Mouse (Mus musculus) erythroblast, embryonic 14.5 days (primary cell): ENCODE results near the gene Ascc3. TPM values are rescaled to one million over a fixed set of nuclear protein-coding genes. Genes with fewer than 3 reads are reported as not detected.

Experiments used
- H3K27me3 ChIP-seq: 2 replicates; pipeline ENCODE4 v1.6.1; 2012; ENCODE audit warnings: inconsistent platforms; ENCODE audit not compliant: control insufficient read depth
- H3K36me3 ChIP-seq: 2 replicates; pipeline ENCODE4 v1.6.1; 2012; ENCODE audit warnings: mild to moderate bottlenecking, inconsistent platforms; ENCODE audit not compliant: control insufficient read depth
- H3K4me1 ChIP-seq: 2 replicates; pipeline ENCODE4 v1.6.1; 2012; ENCODE audit warnings: inconsistent platforms; ENCODE audit not compliant: control insufficient read depth
- H3K4me3 ChIP-seq: replicated peaks from 2 replicates; pipeline ENCODE3; 2012; ENCODE audit warnings: moderate library complexity, mild to moderate bottlenecking, inconsistent platforms
- H3K9me3 ChIP-seq: 2 replicates; pipeline ENCODE4 v1.6.1; 2012; ENCODE audit warnings: low read length, inconsistent platforms, mixed read lengths; ENCODE audit not compliant: control insufficient read depth
- GATA1 ChIP-seq: IDR thresholded peaks from 2 replicates; pipeline ENCODE4 v1.6.1; 2012; ENCODE audit warnings: low read length, inconsistent platforms, mixed read lengths
- TAL1 ChIP-seq: IDR thresholded peaks from 3 replicates; pipeline ENCODE4 v1.6.1; 2012; ENCODE audit warnings: low read length, inconsistent platforms, mixed read lengths
- polyA plus RNA-seq: library from polyadenylated mRNA; stranded (reverse); fragments of >175 nt; gene quantifications from 2 replicates; pipeline ENCODE4 v1.2.3, GENCODE M21; 2012

Gene Ascc3
- polyA plus RNA-seq, 1 experiment = 0.31 TPM

- Histone ChIP-seq H3K9me3 (peaks cover 5% of the 10 kb centered on the region; the same call in 1 of the 2 replicates), H3K4me3 (no peak overlapping the region), H3K36me3 (no peaks in the 10 kb centered on the region), H3K4me1 (peaks cover 6% of the 10 kb centered on the region), H3K27me3 (peaks cover 100% of the 10 kb centered on the region)
- TF ChIP-seq TAL1 = no peak
- no peak for TF ChIP-seq GATA1
These were observed 303.7 kb downstream of the Ascc3 start for GRCm38 (mm10) chr10:50895881-50896766.

- Histone ChIP-seq H3K9me3 (peaks cover 5% of the 10 kb centered on the region; the same call in 1 of the 2 replicates), H3K4me1 (peaks cover 6% of the 10 kb centered on the region), H3K36me3 (no peaks in the 10 kb centered on the region), H3K4me3 (no peak overlapping the region), H3K27me3 (peaks cover 100% of the 10 kb centered on the region)
- TF ChIP-seq GATA1 = no peak
- no peak for TF ChIP-seq TAL1
These were observed 304.4 kb downstream of the Ascc3 start for GRCm38 (mm10) chr10:50896767-50897390.

- H3K27me3 ChIP-seq = peaks cover 100% of the 10 kb centered on the region
These were observed 305.3 kb downstream of the Ascc3 start for GRCm38 (mm10) chr10:50897530-50898471.

GRCm38 (mm10) chr10:50898621-50899020 lies 306.2 kb downstream of the Ascc3 start:
- TF ChIP-seq TAL1 = no peak
- no peak for TF ChIP-seq GATA1
- Histone ChIP-seq H3K36me3 (no peaks in the 10 kb centered on the region), H3K27me3 (peaks cover 100% of the 10 kb centered on the region), H3K4me1 (peaks cover 6% of the 10 kb centered on the region), H3K4me3 (no peak overlapping the region), H3K9me3 (peaks cover 5% of the 10 kb centered on the region; the same call in 1 of the 2 replicates)

More at GRCm38 (mm10) chr10:50897530-50898471, 305.3 kb downstream of the Ascc3 start:
- TF ChIP-seq GATA1 = no peak
- TF ChIP-seq TAL1 = no peak
- H3K9me3 ChIP-seq = peaks cover 5% of the 10 kb centered on the region; the same call in 1 of the 2 replicates
- H3K36me3 ChIP-seq = no peaks in the 10 kb centered on the region
- H3K4me3 ChIP-seq = no peak overlapping the region
- H3K4me1 ChIP-seq = peaks cover 6% of the 10 kb centered on the region

- H3K4me1 ChIP-seq = no peaks in the 10 kb centered on the region
- TF ChIP-seq GATA1 (no peak), TAL1 (no peak)
- no peaks in the 10 kb centered on the region for H3K36me3 ChIP-seq
- no peaks in the 10 kb centered on the region; the same call in 1 of the 2 replicates for H3K9me3 ChIP-seq
- H3K4me3 ChIP-seq = no peak overlapping the region
- peaks cover 100% of the 10 kb centered on the region for H3K27me3 ChIP-seq
These were observed 307.6 kb downstream of the Ascc3 start for GRCm38 (mm10) chr10:50899846-50900745.
